In genomic region chr13:43615577-43616254, GRCm38 (mm10) we compare ENCODE assay signal across 8 mouse cellular contexts. TPM values are rescaled to one million over a fixed set of nuclear protein-coding genes. Genes with fewer than 3 reads are reported as not detected.
DNase-seq lines count a peak whose midpoint lies in the region; ATAC-seq and TF ChIP-seq lines count a peak whose summit lies in the region.

Gene Rnf182 (plus strand): TSS chr13:43615710.

- peak within 1 kb of the TSS; percentile 93 for H3K4me2 ChIP-seq in intestine, postnatal 0 days (replicated peaks; ENCODE audit: low read depth)
- peak within 1 kb of the TSS; percentile 50 for H3K4me2 ChIP-seq in midbrain, embryonic 11.5 days

- intact Hi-C loops in left cerebral cortex, postnatal 4 days (cut with DNase I) = no loop called here

- 0 out of 2 replicates have a peak within 1 kb of the TSS, but pooled peaks have one; percentile 17 for H3K9ac ChIP-seq in intestine, postnatal 0 days (ENCODE audit: low read depth, low read length)
- H3K9ac ChIP-seq in midbrain, embryonic 11.5 days (ENCODE audit: low read length) = peak within 1 kb of the TSS; percentile 79

- H3K27ac ChIP-seq in intestine, postnatal 0 days (ENCODE audit: low read depth, low read length) = no peak within 1 kb of the TSS
- H3K27ac ChIP-seq in midbrain, embryonic 11.5 days (ENCODE audit: low read depth, low read length) = no peak within 1 kb of the TSS; the same call in 1 of the 2 replicates

- H3K9me3 ChIP-seq in intestine, postnatal 0 days (ENCODE audit: control insufficient read depth) = no peaks in the 10 kb centered on the region
- no peaks in the 10 kb centered on the region for H3K9me3 ChIP-seq in midbrain, embryonic 11.5 days (ENCODE audit: control insufficient read depth, low read length)

- no peaks in the 10 kb centered on the region for H3K36me3 ChIP-seq in intestine, postnatal 0 days (ENCODE audit: control insufficient read depth, insufficient read depth)
- H3K36me3 ChIP-seq in midbrain, embryonic 11.5 days (ENCODE audit: control insufficient read depth, insufficient read depth, low read length) = no peaks in the 10 kb centered on the region

- peak within 1 kb of the TSS; percentile 61 for H3K4me3 ChIP-seq in intestine, postnatal 0 days (ENCODE audit: low read depth, low read length)
- H3K4me3 ChIP-seq in midbrain, embryonic 11.5 days (ENCODE audit: low read depth, low read length) = peak within 1 kb of the TSS; percentile 66

- DNase-seq in layer of hippocampus, adult 11-12 months (ENCODE audit: low spot score) = peak; percentile 80
- no peak for DNase-seq in layer of hippocampus, adult 9-10 months (ENCODE audit: low spot score)
- peak; percentile 77 for DNase-seq in embryo, embryonic 11.5 days (ENCODE audit: low read depth, low spot score)
- peak; percentile 83 for DNase-seq in left cerebral cortex, postnatal 4 days
- DNase-seq in midbrain, embryonic 11.5 days (ENCODE audit: low spot score, missing footprints) = peak; percentile 99
- peak; percentile 19 for DNase-seq in skeletal muscle tissue, adult 2 months (ENCODE audit: low read depth, low spot score)

- no peaks in the 10 kb centered on the region for H3K4me1 ChIP-seq in intestine, postnatal 0 days (replicated peaks; ENCODE audit: control insufficient read depth, insufficient read depth, low read length)
- peaks cover 9% of the 10 kb centered on the region; the same call in 1 of the 2 replicates for H3K4me1 ChIP-seq in midbrain, embryonic 11.5 days (ENCODE audit: control insufficient read depth, insufficient read depth, low read length)

- peak; percentile 75 for ATAC-seq in granulocyte monocyte progenitor cell, adult 5-6 weeks (replicated peaks; ENCODE audit: poor library complexity, severe bottlenecking)
- 0 out of 2 replicates have a peak, but pooled peaks have one; percentile 31 for ATAC-seq in intestine, postnatal 0 days
- peak; percentile 96 for ATAC-seq in midbrain, embryonic 11.5 days (ENCODE audit: low FRiP score)

- 1% methylated on average over 45 of the region's 58 CpGs for WGBS in intestine, postnatal 0 days
- WGBS in midbrain, embryonic 11.5 days = under 1% methylated on average over 53 of the region's 58 CpGs

- no peak for TF ChIP-seq CTCF in intestine, postnatal 0 days (IDR thresholded peaks at IDR 0.05; ENCODE audit: low read depth)

- no peaks in the 10 kb centered on the region for H3K27me3 ChIP-seq in intestine, postnatal 0 days (replicated peaks; ENCODE audit: control insufficient read depth, insufficient read depth, low read length)
- H3K27me3 ChIP-seq in midbrain, embryonic 11.5 days (ENCODE audit: control insufficient read depth, insufficient read depth, low read length) = no peaks in the 10 kb centered on the region

RNA-seq across cellular contexts. Expression of gene Rnf182, which starts in this region (rescaled TPM):
- not detected in 2 replicates for total RNA-seq in granulocyte monocyte progenitor cell, adult 5-6 weeks (2014; fragmentation: Nextera tagmentation)
- total RNA-seq in granulocyte monocyte progenitor cell, adult 5-6 weeks (2017) = not detected in 2 replicates
- polyA plus RNA-seq in intestine, postnatal 0 days (2015; fragmentation: Nextera tagmentation; extraction: Ambion mirVana) = 0.21 and 0.64 TPM in 2 replicates
- 10 to 100 TPM; 20.1 to 20.8 TPM for total RNA-seq in left cerebral cortex, postnatal 4 days (2021)
- polyA plus RNA-seq in midbrain, embryonic 11.5 days (2014; fragmentation: Nextera tagmentation; extraction: Ambion mirVana) = 7.6 and 7.7 TPM in 2 replicates

Comparison
In these comparisons a context has a peak if more than half of its experiments do, and no peak if none do; other contexts are left out.
1. RNA of gene Rnf182 (total RNA-seq): 20.1 to 20.8 TPM in left cerebral cortex, postnatal 4 days; not detected in granulocyte monocyte progenitor cell, adult 5-6 weeks; every median in the first group is over 10 times any median in the second.
2. Peak in ATAC-seq in granulocyte monocyte progenitor cell, adult 5-6 weeks; RNA of the gene not detected or under 1 TPM.
3. Peak in ATAC-seq, H3K4me3 ChIP-seq, H3K9ac ChIP-seq and H3K4me2 ChIP-seq in intestine, postnatal 0 days; RNA of the gene not detected or under 1 TPM.
4. ATAC-seq: peak in every context shown above with its lines; median percentile 96 in midbrain, embryonic 11.5 days; 75 in granulocyte monocyte progenitor cell, adult 5-6 weeks; 31 in intestine, postnatal 0 days.